Mouse (Mus musculus) small intestine, adult 2 months (tissue): Measurements from ENCODE around the gene Nfu1.

Source experiments
- CTCF ChIP-seq: fragments of 200-500 bp; IDR thresholded peaks from 2 replicates; pipeline ENCODE4 v1.5.1; 2012; ENCODE audit warnings: low read depth, mild to moderate bottlenecking, control low read depth, inconsistent platforms, low read length, moderate library complexity, mixed read lengths; ENCODE audit not compliant: insufficient replicate concordance, insufficient read length; ENCODE audit errors: extremely low read depth
- POLR2A ChIP-seq: fragments of 200-500 bp; IDR thresholded peaks from 2 replicates; pipeline ENCODE4 v1.6.1; 2012; ENCODE audit warnings: low read depth, mild to moderate bottlenecking, control low read depth, inconsistent platforms, low read length, moderate library complexity

GRCm38 (mm10) chr6:87072759-87073158, 63.7 kb downstream of the Nfu1 start:
- no peak for TF ChIP-seq POLR2A
- TF ChIP-seq CTCF: no peak
